Mouse (Mus musculus) stomach, embryonic 16.5 days (tissue): Measurements from ENCODE around the gene Masp1. TPM values are rescaled to one million over a fixed set of nuclear protein-coding genes. Genes with fewer than 3 reads are reported as not detected.

Experiments used
- ATAC-seq: fragments of 200-750 bp; cut with Nextera tagmentation; 2 replicates; pipeline ENCODE4 v1.8.0; 2017; ENCODE audit warnings: moderate number of reproducible peaks, moderate TSS enrichment; ENCODE audit not compliant: insufficient read depth, low FRiP score
- H3K27ac ChIP-seq: fragments of 300-500 bp; sonication (generic); 2 replicates; pipeline ENCODE4 v1.5.1; 2014; ENCODE audit warnings: low read length
- H3K27me3 ChIP-seq: fragments of 300-500 bp; sonication (generic); 2 replicates; pipeline ENCODE4 v1.6.1; 2014; ENCODE audit warnings: low read length, control low read depth, mixed read lengths; ENCODE audit not compliant: control insufficient read depth, insufficient read depth
- H3K36me3 ChIP-seq: fragments of 300-500 bp; sonication (generic); 2 replicates; pipeline ENCODE4 v1.6.1; 2014; ENCODE audit warnings: low read length; ENCODE audit not compliant: control insufficient read depth, insufficient read depth
- H3K4me1 ChIP-seq: fragments of 300-500 bp; sonication (generic); 2 replicates; pipeline ENCODE4 v1.6.1; 2014; ENCODE audit warnings: low read length, control low read depth, mixed read lengths; ENCODE audit not compliant: control insufficient read depth, insufficient read depth
- H3K4me2 ChIP-seq: fragments of 300-500 bp; sonication (generic); 2 replicates; pipeline ENCODE4 v1.6.1; 2014; ENCODE audit warnings: low read depth, low read length, mixed read lengths
- H3K4me3 ChIP-seq: fragments of 300-500 bp; sonication (generic); replicated peaks from 2 replicates; pipeline ENCODE4 v1.5.1; 2014; ENCODE audit warnings: mild to moderate bottlenecking, low read length
- H3K9ac ChIP-seq: fragments of 300-500 bp; sonication (generic); 2 replicates; pipeline ENCODE4 v1.6.1; 2014; ENCODE audit warnings: low read length
- H3K9me3 ChIP-seq: fragments of 300-500 bp; sonication (generic); replicated peaks from 2 replicates; pipeline ENCODE4 v1.6.1; 2016; ENCODE audit warnings: low read length, control low read depth; ENCODE audit not compliant: control insufficient read depth
- WGBS: fragments of 180-500 bp; shearing (Covaris S2); extraction: QIAGEN DNeasy Blood & Tissue Kit; methylation state at CpG from one replicate; pipeline ENCODE4 v1.1.7; 2014; 5-methylcytosine and 5-hydroxymethylcytosine counted together
- polyA plus RNA-seq: library from polyadenylated mRNA; unstranded; fragments of >200 nt; fragmentation: Nextera tagmentation; extraction: Ambion mirVana; gene quantifications from 2 replicates; pipeline ENCODE4 v1.2.1, GENCODE M21; 2015

Masp1 gene
- polyA plus RNA-seq, 1 experiment from 2014 or later: 2.4 TPM

DNA sequence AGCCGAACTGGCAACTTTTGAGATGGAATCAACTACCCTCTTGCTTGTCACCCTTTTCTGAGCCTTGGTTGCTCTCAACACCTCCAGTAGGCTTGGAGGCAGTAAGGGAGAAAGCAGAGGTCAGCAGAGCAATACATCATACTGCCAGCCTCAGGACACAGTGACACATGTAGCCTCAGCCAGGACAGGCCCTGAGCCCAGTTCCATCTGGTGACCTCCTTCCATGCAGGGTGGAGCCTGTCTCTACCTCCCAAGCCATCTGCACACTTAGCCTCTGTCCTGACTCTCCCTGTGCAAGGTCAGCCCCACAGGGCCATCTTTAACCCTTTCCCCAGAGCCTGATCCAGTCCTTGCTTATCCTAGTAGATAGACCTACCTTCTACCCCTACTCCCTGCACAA is 92.9 kb downstream of the Masp1 start:
- Histone ChIP-seq H3K9ac (no peak overlapping the region), H3K27me3 (no peaks in the 10 kb centered on the region), H3K9me3 (no peaks in the 10 kb centered on the region), H3K4me1 (no peaks in the 10 kb centered on the region), H3K36me3 (no peaks in the 10 kb centered on the region), H3K27ac (no peak overlapping the region), H3K4me3 (no peak overlapping the region), H3K4me2 (no peak overlapping the region)
- no peak for ATAC-seq
- 75% methylated on average over 1 of the region's 1 CpGs for WGBS

DNA sequence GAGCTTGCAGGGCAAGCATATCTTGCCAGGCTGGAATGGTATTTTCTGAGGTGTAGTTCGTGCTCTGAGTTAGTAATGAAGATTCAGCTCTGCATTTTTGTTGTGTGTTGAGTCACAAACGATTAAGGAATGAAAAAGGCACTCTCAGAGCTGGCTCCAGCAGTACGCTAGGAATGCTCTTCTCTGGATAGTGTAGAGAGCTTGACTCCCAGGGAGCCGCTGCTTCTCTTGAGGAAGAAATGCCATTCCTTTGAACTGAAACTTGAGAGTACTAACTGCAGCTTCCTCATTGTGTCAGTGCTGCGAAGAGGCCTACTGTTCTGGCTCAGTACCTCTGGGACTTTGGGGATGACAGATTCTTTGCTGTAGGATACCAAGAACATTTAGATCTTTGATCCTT is 96.8 kb downstream of the Masp1 start:
- H3K27me3 ChIP-seq: no peaks in the 10 kb centered on the region
- H3K9ac ChIP-seq: no peak overlapping the region
- no peaks in the 10 kb centered on the region for H3K9me3 ChIP-seq
- H3K36me3 ChIP-seq: no peaks in the 10 kb centered on the region
- no peak for ATAC-seq
- no peak overlapping the region for H3K27ac ChIP-seq
- no peak overlapping the region for H3K4me2 ChIP-seq
- no peaks in the 10 kb centered on the region for H3K4me1 ChIP-seq
- WGBS: 71% methylated on average over 5 of the region's 5 CpGs
- H3K4me3 ChIP-seq: no peak overlapping the region

DNA sequence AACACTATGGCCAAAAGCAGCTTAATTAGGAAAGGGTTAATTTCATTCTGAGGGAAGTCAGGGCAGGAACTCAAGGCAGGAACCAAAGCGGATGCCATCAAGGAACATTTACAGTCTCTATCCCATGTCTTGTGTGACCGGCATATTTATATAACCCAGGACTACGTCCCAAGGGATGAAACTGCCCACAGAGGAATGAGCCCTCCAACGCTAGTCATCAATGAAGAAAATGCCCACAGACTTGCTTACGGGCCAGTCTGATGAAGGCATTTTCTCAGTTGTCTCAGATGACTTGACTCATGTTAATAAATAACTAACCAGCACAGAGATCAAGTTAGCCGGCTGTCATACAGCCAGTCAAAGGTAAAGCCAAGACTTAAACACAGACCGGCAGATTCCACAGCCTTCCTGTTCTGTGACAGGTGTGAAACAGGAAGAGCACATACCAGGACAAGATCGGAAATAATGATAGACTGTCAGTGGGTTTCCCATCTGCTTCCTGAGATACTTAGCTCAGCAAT is 101.0 kb downstream of the Masp1 start:
- H3K9ac ChIP-seq: no peak overlapping the region
- no peaks in the 10 kb centered on the region for H3K36me3 ChIP-seq
- no peaks in the 10 kb centered on the region for H3K27me3 ChIP-seq
- no peak overlapping the region for H3K27ac ChIP-seq
- no peak overlapping the region for H3K4me2 ChIP-seq
- no peak overlapping the region for H3K4me3 ChIP-seq
- no peak for ATAC-seq
- H3K9me3 ChIP-seq: no peaks in the 10 kb centered on the region
- H3K4me1 ChIP-seq: peaks cover 7% of the 10 kb centered on the region
- WGBS: 71% methylated on average over 8 of the region's 8 CpGs

DNA sequence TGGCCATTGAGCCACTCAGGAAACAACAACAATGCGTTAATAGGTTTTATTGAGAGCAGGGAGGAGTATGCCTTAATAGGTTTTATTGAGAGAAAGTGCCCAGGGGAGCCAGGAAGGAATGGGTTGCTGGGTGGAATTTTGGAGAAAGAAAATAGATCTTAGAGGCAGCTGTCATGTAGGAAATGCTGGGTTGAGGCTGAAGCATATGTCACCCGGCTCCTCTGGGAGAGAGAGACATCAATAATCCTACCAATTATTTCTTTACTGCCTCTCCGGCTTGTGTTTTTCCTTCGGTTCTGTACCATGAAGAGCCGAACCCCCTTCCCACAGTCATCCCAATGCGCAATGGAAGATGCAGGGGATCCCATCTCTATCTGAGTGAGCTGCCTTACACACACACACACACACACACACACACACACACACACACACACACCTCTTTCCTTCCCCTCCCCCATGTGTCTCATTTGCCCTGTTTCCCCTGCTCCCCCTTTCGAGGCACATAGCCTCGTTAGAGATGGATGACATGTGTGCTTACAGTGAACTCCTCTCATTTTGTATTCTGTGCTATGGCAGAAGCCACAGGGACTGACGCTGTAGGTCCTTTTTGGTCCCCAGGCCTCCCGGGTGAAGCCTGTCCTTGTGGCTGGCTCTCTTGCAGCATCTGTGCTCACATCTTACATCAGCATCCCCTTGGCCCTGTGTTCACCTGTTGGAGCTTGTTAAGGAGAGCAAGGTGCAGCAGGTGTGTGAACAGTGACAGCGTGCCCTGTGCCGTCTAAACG is 103.0 kb downstream of the Masp1 start:
- WGBS: 72% methylated on average over 13 of the region's 13 CpGs
- Histone ChIP-seq H3K4me2 (no peak overlapping the region), H3K36me3 (no peaks in the 10 kb centered on the region), H3K27me3 (no peaks in the 10 kb centered on the region), H3K9ac (no peak overlapping the region), H3K4me1 (peaks cover 7% of the 10 kb centered on the region), H3K27ac (no peak overlapping the region), H3K9me3 (no peaks in the 10 kb centered on the region), H3K4me3 (no peak overlapping the region)
- ATAC-seq: no peak

DNA sequence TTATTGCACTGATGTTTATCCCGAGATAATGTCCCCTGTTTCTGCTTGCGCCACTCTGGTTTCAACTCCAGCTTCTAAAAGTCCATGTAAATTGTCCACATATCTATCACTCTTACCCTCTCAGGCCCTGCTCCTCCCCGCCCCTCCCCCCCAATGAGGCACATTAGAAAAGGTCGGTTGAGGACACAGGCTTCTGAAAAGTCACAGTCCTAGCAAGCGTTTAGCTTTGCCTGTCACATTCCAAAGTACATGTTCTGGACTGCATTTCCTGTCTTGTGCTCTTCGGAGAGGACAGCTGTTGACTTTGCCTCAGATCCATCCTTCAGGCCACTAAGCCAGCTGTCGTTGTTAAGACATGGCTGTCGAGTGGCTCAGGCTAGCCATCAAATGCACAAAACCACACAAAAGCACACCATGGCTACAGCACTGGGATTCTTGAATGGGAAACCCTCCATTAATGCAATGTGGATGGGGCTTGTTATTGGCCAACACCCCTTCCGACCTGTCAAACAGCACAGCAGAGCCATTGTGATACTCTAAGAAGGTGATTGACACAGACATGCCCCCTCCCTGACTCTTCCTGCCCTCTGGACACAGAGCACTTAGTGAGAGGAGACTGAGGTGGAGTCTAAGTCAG is 103.8 kb downstream of the Masp1 start:
- no peaks in the 10 kb centered on the region for H3K9me3 ChIP-seq
- H3K4me1 ChIP-seq: peaks cover 7% of the 10 kb centered on the region
- WGBS: 30% methylated on average over 9 of the region's 9 CpGs
- ATAC-seq: peak; percentile 38; the same call in 1 of the 2 replicates
- H3K27ac ChIP-seq: no peak overlapping the region
- no peaks in the 10 kb centered on the region for H3K27me3 ChIP-seq
- peak overlapping the region; percentile 43 for H3K4me2 ChIP-seq
- peak overlapping the region; percentile 21 for H3K4me3 ChIP-seq
- peak overlapping the region; percentile 41; the same call in 1 of the 2 replicates for H3K9ac ChIP-seq
- H3K36me3 ChIP-seq: no peaks in the 10 kb centered on the region

GRCm38 (mm10) chr16:23416261-23416656 is 104.4 kb downstream of the Masp1 start:
- H3K9ac ChIP-seq: peak overlapping the region; percentile 41; the same call in 1 of the 2 replicates
- no peaks in the 10 kb centered on the region for H3K27me3 ChIP-seq
- H3K4me1 ChIP-seq: peaks cover 7% of the 10 kb centered on the region
- no peak overlapping the region for H3K27ac ChIP-seq
- peak; percentile 87 for ATAC-seq
- 31% methylated on average over 10 of the region's 10 CpGs for WGBS
- peak overlapping the region; percentile 21 for H3K4me3 ChIP-seq
- no peaks in the 10 kb centered on the region for H3K9me3 ChIP-seq
- peak overlapping the region; percentile 43 for H3K4me2 ChIP-seq
- H3K36me3 ChIP-seq: no peaks in the 10 kb centered on the region

- no peaks in the 10 kb centered on the region for H3K27me3 ChIP-seq
- H3K9ac ChIP-seq: no peak overlapping the region
- H3K36me3 ChIP-seq: no peaks in the 10 kb centered on the region
- peaks cover 7% of the 10 kb centered on the region for H3K4me1 ChIP-seq
- no peak overlapping the region for H3K4me3 ChIP-seq
- no peak overlapping the region for H3K27ac ChIP-seq
- H3K9me3 ChIP-seq: no peaks in the 10 kb centered on the region
- WGBS: 79% methylated on average over 6 of the region's 6 CpGs
- no peak for ATAC-seq
- no peak overlapping the region for H3K4me2 ChIP-seq
These were observed 107.7 kb downstream of the Masp1 start for GRCm38 (mm10) chr16:23412930-23413329.

- Histone ChIP-seq H3K4me2 (no peak overlapping the region), H3K27ac (no peak overlapping the region), H3K4me3 (no peak overlapping the region), H3K9ac (no peak overlapping the region), H3K9me3 (no peaks in the 10 kb centered on the region), H3K4me1 (0 out of 2 replicates have a peak, but pooled peaks cover 3% of the 10 kb centered on the region), H3K36me3 (no peaks in the 10 kb centered on the region), H3K27me3 (no peaks in the 10 kb centered on the region)
- no peak for ATAC-seq
- 34% methylated on average over 8 of the region's 8 CpGs for WGBS
These were observed 117.4 kb downstream of the Masp1 start for GRCm38 (mm10) chr16:23403008-23403755.

DNA sequence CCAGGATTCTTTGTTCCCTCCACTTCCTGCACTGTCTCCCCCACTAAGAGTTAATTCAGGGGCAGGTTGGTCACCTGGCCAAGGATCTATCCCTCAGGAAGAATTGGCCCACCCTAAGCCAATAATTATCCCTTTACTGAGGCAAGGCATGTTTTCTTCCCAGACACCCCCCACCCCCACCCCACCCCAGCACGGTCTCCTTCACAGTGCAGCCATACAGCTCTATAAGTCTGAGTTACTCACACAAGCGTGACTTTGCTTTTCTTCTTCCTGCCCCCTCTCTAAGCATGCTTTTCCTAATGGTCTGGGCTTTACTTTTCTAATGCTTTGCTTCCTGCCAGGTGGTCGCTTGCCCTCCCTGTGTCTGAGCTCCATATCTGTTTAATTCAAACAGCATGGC is 118.7 kb downstream of the Masp1 start:
- H3K4me1 ChIP-seq: 0 out of 2 replicates have a peak, but pooled peaks cover 3% of the 10 kb centered on the region
- H3K9me3 ChIP-seq: no peaks in the 10 kb centered on the region
- no peaks in the 10 kb centered on the region for H3K36me3 ChIP-seq
- H3K27ac ChIP-seq: no peak overlapping the region
- H3K4me3 ChIP-seq: no peak overlapping the region
- H3K4me2 ChIP-seq: no peak overlapping the region
- 48% methylated on average over 3 of the region's 3 CpGs for WGBS
- no peaks in the 10 kb centered on the region for H3K27me3 ChIP-seq
- no peak overlapping the region for H3K9ac ChIP-seq
- ATAC-seq: no peak
